Mouse (Mus musculus) layer of hippocampus, postnatal 10 days (tissue): ENCODE results near the gene Mpp2. TPM values are rescaled to one million over a fixed set of nuclear protein-coding genes. Genes with fewer than 3 reads are reported as not detected.

ENCODE experiments used
- DNase-seq, 2 experiments: peaks; one replicate each; pipeline ENCODE4 v3.0.0; 2021; ENCODE audit warnings: low spot score in 2 of 2
- total RNA-seq, 2 experiments: library from RNA; stranded (reverse); gene quantifications; 2 replicates each; pipeline ENCODE4 v1.2.3; 2021

The Mpp2 gene
- total RNA-seq, 2 experiments from 2014 or later, result 103 to 110 TPM

GRCm38 (mm10) chr11:102036336-102036735 lies 52.0 kb downstream of the Mpp2 start:
- DNase-seq, result no peak

- DNase-seq, result no peak
Observed at GRCm38 (mm10) chr11:102035456-102035960, 52.8 kb downstream of the Mpp2 start.

- DNase-seq, result peak; percentile 62 to 65
Observed at GRCm38 (mm10) chr11:102034887-102035286, 53.4 kb downstream of the Mpp2 start.

GRCm38 (mm10) chr11:102033055-102033591 lies 55.2 kb downstream of the Mpp2 start:
- no peak for DNase-seq

GRCm38 (mm10) chr11:102031149-102031548 lies 57.2 kb downstream of the Mpp2 start:
- DNase-seq, result no peak

GRCm38 (mm10) chr11:102029966-102030365 lies 58.3 kb downstream of the Mpp2 start:
- DNase-seq, result no peak

- DNase-seq, result no peak
Observed at GRCm38 (mm10) chr11:102029304-102029703, 59.0 kb downstream of the Mpp2 start.

GRCm38 (mm10) chr11:102028087-102028816 lies 60.1 kb downstream of the Mpp2 start, which contains the start of gene Mpp3:
Gene Mpp3, minus strand, starts transcription at chr11:102028461.
- no peak for DNase-seq

GRCm38 (mm10) chr11:102027361-102028017 lies 60.8 kb downstream of the Mpp2 start:
- no peak for DNase-seq

- peak; percentile 78 to 81 for DNase-seq
Observed at GRCm38 (mm10) chr11:102026694-102027360, 61.5 kb downstream of the Mpp2 start.

GRCm38 (mm10) chr11:102025991-102026660 lies 62.2 kb downstream of the Mpp2 start:
- no peak for DNase-seq

GRCm38 (mm10) chr11:102025354-102025753 lies 63.0 kb downstream of the Mpp2 start:
- no peak for DNase-seq

GRCm38 (mm10) chr11:102024875-102025274 lies 63.4 kb downstream of the Mpp2 start:
- no peak for DNase-seq

- DNase-seq, result no peak
Observed at GRCm38 (mm10) chr11:102024084-102024758, 64.1 kb downstream of the Mpp2 start.

- no peak for DNase-seq
Observed at GRCm38 (mm10) chr11:102023406-102023805, 64.9 kb downstream of the Mpp2 start.

GRCm38 (mm10) chr11:102021196-102021595 lies 67.1 kb downstream of the Mpp2 start:
- no peak for DNase-seq

- DNase-seq, result no peak
Observed at GRCm38 (mm10) chr11:102019736-102020135, 68.6 kb downstream of the Mpp2 start.

- no peak for DNase-seq
Observed at GRCm38 (mm10) chr11:102016136-102016535, 72.2 kb downstream of the Mpp2 start.

GRCm38 (mm10) chr11:102015472-102015871 lies 72.8 kb downstream of the Mpp2 start:
- no peak for DNase-seq

GRCm38 (mm10) chr11:102013201-102013600 lies 75.1 kb downstream of the Mpp2 start:
- DNase-seq, result no peak
